Mouse (Mus musculus) lung, postnatal 25 days (tissue): ENCODE measurements at regions not wholly inside any gene's neighbourhood (a gene's known extent, or its start where the extent isn't known, plus 50 kb on each side); places are given as distances from the start of the nearest gene placed in this dataset.
A peak's percentile ranks its signal among the peaks of the same experiment; 100 is the strongest.

Source experiments
- DNase-seq: peaks from one replicate; pipeline ENCODE4 v3.0.0; 2022; ENCODE audit warnings: low spot score

DNA sequence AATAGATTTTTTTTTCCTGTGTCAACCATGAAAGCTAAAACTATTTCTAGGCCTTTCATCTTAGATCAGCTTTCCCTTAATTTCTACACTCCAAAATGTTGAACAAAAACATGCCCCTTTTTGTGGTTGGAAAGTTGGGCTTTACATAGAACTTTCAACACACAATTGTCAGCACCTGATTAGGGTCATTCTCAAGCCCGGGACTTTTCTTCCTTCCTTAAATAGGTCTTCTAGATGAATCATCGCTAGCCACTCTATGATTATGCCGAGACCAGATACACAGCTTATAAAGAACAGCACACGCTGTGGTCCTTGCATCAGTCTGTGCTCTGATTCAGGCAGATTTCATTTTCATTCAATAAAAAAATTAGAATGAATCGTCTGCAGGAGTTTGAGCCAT is 133.3 kb upstream of the Atp2b1 start:
- DNase-seq, result no peak

GRCm38 (mm10) chr10:98781888-98782351 is 132.3 kb upstream of the Atp2b1 start:
- DNase-seq, result peak; percentile 35

GRCm38 (mm10) chr10:98785411-98785810 is 128.8 kb upstream of the Atp2b1 start:
- peak; percentile 29 for DNase-seq

DNA sequence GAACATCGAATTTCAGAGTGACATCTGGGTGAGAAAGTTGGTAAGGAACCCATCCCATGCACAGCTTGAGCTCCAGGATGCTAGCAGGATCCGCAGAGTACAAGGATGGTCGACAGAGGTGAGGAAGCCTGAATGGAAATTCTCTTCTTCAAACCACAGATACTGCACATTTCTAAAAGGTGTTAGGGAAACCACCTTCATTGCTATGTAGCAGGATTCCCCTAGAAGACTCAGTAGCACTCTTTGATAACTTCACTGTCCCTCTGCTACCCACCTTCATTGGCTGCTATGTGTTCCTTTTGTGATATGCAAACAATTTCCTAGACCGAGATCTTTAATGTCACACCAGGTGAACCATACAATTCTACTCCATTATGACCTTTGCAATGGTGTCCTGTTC is 128.1 kb upstream of the Atp2b1 start:
- DNase-seq, result no peak

- no peak for DNase-seq
These were observed 124.4 kb upstream of the Atp2b1 start for GRCm38 (mm10) chr10:98789763-98790162.

GRCm38 (mm10) chr10:98790456-98790855 is 123.8 kb upstream of the Atp2b1 start:
- peak; percentile 21 for DNase-seq

- peak; percentile 28 for DNase-seq
These were observed 122.0 kb upstream of the Atp2b1 start for GRCm38 (mm10) chr10:98792019-98792741.

DNA sequence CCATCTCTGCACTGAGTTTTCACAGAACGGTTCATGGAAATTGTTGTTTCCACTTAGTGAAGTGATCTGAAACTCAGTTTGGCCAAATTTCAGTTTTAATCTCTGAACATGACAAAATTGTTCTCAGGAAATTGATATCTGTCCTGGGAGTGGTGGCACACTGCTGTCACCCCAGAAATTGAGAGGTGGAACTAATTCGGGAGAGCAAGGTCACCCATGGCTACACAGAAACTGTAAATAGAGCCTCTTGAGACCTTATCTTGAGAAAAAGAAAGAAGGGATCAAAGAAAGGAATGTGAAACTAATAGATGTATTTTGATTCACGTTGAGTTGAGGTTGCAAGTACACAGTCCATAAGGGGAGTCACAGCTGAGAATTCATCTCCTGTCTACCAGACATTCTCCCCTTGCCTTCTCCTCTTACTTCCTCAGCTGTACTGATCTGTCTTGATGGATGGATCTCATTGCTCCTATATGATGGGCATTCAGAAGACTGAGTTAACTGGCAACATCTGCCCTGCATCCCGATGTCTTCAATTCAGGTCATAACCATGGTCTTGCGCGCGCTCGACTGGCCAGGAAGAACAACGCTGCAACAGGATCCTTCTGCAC is 120.2 kb upstream of the Atp2b1 start:
- DNase-seq, result no peak

DNA sequence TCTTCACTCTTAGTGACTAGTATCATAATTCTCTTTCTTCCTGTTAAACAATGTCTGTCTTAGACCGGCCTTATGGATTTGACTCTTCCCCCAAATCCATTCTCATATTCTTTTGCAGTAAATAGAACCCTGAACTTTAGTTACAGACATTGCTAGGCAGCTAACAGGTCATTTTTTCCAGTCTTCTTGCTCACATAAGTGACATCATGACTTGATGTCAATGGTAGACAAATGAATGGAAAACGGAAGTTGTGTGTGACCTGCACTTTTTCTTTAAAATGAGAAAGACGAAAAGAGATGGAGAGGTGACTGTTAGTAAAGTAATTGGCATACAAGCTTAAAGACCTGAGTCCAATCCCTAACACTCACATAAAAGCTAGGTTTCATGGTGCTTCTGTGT is 118.2 kb upstream of the Atp2b1 start:
- DNase-seq, result no peak

DNA sequence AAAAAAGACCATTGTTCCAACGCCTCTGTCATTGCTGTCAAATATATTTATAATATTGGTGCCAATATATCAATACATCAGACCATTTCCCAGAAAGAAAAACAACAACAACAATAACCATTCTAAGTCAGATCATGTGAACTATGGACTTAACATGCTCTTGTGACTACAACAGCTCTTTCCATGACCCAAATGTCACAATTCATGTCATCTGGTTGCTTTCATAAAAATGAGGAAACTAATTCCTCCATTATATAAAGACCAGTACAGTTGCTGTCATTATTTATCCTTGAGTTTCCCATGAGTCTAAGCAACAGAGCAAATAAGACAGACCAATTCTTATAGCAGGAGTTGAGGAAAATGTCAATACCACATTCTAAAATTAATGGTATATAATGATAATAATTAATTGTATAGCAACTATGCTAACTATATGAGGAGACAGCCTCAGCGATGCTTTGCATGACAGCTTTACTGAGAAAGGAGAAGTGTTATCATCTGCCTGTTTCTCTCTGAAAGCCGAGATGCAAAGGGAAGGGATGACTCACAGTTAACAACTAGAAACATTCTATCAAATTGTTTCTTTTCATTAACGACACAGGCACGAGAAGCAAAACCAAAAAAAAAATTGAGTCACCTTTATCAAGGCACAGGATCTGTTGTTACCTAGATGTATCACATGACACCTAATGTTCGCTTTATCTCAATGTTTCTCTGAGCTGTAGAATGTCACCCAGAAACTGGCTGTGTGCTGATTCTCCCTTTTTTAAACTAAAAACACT is 115.4 kb upstream of the Atp2b1 start:
- no peak for DNase-seq

- no peak for DNase-seq
These were observed 114.4 kb upstream of the Atp2b1 start for GRCm38 (mm10) chr10:98799830-98800229.

- no peak for DNase-seq
These were observed 113.3 kb upstream of the Atp2b1 start for GRCm38 (mm10) chr10:98800949-98801348.

GRCm38 (mm10) chr10:98805013-98805412 is 109.2 kb upstream of the Atp2b1 start:
- DNase-seq, result no peak

DNA sequence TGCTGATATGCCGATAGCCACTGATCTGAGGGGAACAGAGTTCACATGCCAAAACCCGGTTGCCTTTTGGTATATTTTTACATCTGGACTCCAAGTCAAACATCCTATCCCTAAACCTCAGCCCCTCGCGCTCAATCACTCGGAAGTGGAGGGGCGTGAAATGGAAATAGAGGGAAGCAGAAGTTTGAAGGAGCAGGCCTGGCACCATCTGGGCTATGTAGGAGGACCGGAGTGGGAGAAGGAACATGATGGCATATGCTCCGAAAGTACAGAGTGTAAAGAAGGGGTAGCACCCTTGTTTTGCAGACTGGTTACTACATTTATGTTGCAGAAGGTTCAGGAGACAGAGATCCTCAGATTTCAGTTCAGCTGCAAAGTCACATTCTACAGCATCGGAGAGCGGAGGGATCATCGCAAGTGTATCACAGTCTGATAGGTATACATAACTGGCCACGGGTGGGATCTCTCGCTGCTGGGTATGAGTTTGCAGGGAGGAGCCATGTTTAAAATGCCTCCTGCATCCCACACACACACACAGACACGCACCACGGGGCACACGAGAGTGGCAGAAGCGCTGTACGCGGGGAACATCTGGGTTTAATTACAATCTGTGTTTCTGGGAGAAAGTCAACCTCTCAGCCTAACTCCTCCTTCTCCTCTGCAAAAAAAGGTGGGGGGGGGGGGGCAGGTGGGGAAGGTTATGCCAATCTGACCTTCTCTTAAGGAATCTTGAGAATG is 107.2 kb upstream of the Atp2b1 start:
- no peak for DNase-seq

DNA sequence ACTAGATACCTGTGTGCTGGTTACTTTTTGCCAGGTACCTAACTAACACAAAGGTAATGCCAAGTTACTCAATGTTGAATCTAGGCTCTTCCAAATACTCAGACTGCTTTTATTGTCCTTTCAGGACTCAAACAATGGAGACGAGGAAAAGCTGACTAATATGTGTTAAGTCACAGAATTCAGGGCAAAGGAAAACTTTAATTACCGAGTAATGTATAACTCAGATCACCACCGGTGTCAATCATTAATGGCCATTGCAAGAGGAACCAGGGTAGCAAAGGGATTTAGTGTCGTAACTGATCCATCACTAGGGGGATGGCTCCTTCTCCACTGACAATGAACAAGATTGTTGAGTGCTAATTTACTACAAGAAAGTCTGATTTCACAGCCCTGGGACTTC is 105.6 kb upstream of the Atp2b1 start:
- no peak for DNase-seq

DNA sequence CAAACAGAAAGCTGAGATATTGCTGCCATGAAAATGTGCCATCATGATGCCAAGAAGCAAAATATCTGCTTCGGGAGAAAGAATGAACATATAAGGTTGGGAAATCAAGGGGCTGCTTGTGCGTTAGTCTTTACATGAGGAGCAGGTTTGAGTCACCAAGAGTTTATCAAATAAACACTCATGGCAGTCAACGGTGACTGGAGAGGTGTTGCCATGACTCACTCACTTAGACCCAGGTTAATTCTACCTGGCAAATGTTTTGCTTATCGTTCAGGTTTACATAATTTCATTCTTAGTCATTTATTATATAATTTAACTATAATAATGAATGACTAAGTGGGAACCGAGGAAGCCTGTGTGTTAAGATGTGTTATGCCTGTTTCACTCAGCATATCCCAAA is 85.2 kb upstream of the Atp2b1 start:
- DNase-seq, result peak; percentile 21

- no peak for DNase-seq
These were observed 82.7 kb upstream of the Atp2b1 start for GRCm38 (mm10) chr10:98831488-98831887.

- DNase-seq, result no peak
These were observed 76.7 kb upstream of the Atp2b1 start for GRCm38 (mm10) chr10:98837289-98838181.

GRCm38 (mm10) chr10:98838926-98839679 is 75.1 kb upstream of the Atp2b1 start:
- no peak for DNase-seq

DNA sequence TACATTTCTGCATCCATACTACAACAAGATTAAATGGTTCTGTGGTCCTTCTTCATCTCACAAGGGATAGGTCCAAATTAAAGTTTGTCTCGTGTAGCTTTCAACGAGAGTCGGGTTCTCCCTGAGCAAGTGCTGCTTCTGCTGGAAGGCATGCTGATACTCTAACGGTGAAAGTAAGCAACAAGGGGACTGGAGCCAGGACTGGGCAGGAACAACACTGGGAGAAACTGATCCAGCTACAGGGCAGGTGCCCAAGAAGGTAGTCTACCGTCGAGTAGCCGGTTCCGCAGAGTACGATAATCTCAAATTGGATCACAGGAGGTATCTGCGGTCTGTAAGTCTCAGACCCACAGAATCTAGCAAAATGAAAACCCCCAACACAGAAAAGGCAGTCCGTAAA is 74.2 kb upstream of the Atp2b1 start:
- DNase-seq, result no peak

GRCm38 (mm10) chr10:98840411-98840810 is 73.8 kb upstream of the Atp2b1 start:
- DNase-seq, result no peak
